Mouse (Mus musculus): ENCODE measurements at regions not wholly inside any gene's neighbourhood (a gene's known extent, or its start where the extent isn't known, plus 50 kb on each side); places are given as distances from the start of the nearest gene placed in this dataset.
A peak's percentile ranks its signal among the peaks of the same experiment; 100 is the strongest.

DNA sequence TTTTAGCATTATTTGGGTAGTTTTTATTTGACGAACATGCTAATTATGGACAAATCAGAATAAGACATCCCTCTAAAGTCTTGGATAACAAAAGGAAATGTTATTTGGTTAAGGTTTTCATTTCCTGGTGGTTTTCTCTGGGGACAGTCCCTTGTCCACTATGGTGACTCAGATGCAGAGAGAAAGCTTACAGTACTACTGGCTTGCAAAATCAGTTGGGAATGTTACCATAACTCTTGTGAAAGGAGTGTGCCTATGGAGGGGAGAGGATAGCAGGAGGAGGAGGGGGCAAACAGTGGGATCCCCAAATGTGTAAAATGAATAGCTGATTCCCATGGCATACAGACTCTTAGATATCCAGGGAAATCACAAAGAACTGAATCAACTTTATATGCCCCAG is 122.7 kb upstream of the Kbtbd8 start:
- WGBS = 90% methylated on average over 1 of the region's 1 CpGs

DNA sequence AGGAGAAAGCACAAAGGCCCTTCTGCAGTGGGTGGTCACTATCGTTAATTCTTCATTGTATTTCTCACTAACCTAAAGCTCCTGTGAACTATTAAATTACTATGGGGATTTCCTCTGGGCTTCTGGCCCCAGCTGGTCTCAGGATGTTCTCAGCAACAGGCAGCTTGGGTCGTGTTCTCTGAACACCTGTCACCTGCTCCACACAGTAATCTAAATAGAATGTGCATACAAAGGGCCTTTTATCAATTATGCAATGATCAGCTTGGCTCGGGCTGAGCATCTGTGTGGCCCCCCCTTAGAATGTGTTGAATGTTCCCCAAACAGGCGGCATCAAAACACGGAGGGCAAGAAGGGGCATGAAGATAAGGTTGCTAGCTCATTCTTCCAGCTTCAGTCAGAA is 129.6 kb upstream of the Kbtbd8 start:
- no peak overlapping the region for H3K4me2 ChIP-seq (ENCODE audit: low read length)
- TF ChIP-seq CTCF (IDR thresholded peaks at IDR 0.05; ENCODE audit: low read depth) = no peak
- ATAC-seq (replicated peaks; ENCODE audit: low FRiP score, low read depth) = no peak
- no peak overlapping the region for H3K9ac ChIP-seq (ENCODE audit: low read depth, low read length)
- WGBS = 65% methylated on average over 5 of the region's 5 CpGs
- no peaks in the 10 kb centered on the region for H3K27me3 ChIP-seq (ENCODE audit: insufficient read depth, low read length)
- no peaks in the 10 kb centered on the region for H3K4me1 ChIP-seq (replicated peaks; ENCODE audit: insufficient read depth, low read length)
- no peak overlapping the region for H3K27ac ChIP-seq
- no peaks in the 10 kb centered on the region for H3K9me3 ChIP-seq (replicated peaks; ENCODE audit: low read length)
- no peak overlapping the region for H3K4me3 ChIP-seq (replicated peaks; ENCODE audit: low read depth, low read length)
- no peaks in the 10 kb centered on the region for H3K36me3 ChIP-seq (ENCODE audit: insufficient read depth, low read length)
- no peak for DNase-seq (ENCODE audit: low spot score)

More for the DNA sequence above, 122.7 kb upstream of the Kbtbd8 start:
- no peak for TF ChIP-seq CTCF (IDR thresholded peaks at IDR 0.05; ENCODE audit: low read depth)
- Histone ChIP-seq H3K36me3 (ENCODE audit: insufficient read depth, low read length) (no peaks in the 10 kb centered on the region), H3K4me1 (replicated peaks; ENCODE audit: insufficient read depth, low read length) (no peaks in the 10 kb centered on the region), H3K4me2 (ENCODE audit: low read length) (no peak overlapping the region), H3K4me3 (replicated peaks; ENCODE audit: low read depth, low read length) (no peak overlapping the region), H3K27me3 (ENCODE audit: insufficient read depth, low read length) (no peaks in the 10 kb centered on the region), H3K27ac (no peak overlapping the region), H3K9me3 (replicated peaks; ENCODE audit: low read length) (no peaks in the 10 kb centered on the region), H3K9ac (ENCODE audit: low read depth, low read length) (no peak overlapping the region)
- DNase-seq (ENCODE audit: low spot score) = no peak
- no peak for ATAC-seq (replicated peaks; ENCODE audit: low FRiP score, low read depth)

DNA sequence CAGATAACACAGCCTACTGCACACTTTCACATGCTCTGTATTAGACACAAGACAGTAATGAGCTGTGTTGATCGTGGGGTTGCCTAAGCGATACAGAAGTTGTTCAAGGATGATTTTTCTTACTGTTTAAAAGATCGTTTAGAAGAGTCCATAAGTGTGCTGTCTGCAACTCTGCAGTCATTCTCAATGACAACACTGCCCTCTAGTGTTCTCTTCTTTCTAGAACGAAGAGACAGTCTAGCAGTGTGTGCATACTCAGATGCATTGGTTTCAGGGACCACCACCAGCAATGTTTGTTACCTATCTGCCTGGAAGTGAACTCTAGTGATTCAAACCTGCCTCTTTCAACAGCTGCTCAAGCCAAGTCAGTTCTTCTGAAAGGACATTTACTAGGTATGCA is 130.7 kb upstream of the Kbtbd8 start:
- DNase-seq (ENCODE audit: low spot score) (peak; percentile 90), ATAC-seq (replicated peaks; ENCODE audit: low FRiP score, low read depth) (0 out of 2 replicates have a peak, but pooled peaks have one; percentile 46)
- Histone ChIP-seq H3K36me3 (ENCODE audit: insufficient read depth, low read length) (no peaks in the 10 kb centered on the region), H3K4me1 (replicated peaks; ENCODE audit: insufficient read depth, low read length) (no peaks in the 10 kb centered on the region), H3K4me2 (ENCODE audit: low read length) (no peak overlapping the region), H3K4me3 (replicated peaks; ENCODE audit: low read depth, low read length) (no peak overlapping the region), H3K27me3 (ENCODE audit: insufficient read depth, low read length) (no peaks in the 10 kb centered on the region), H3K9me3 (replicated peaks; ENCODE audit: low read length) (no peaks in the 10 kb centered on the region), H3K27ac (no peak overlapping the region), H3K9ac (ENCODE audit: low read depth, low read length) (no peak overlapping the region)
- TF ChIP-seq CTCF (IDR thresholded peaks at IDR 0.05; ENCODE audit: low read depth) = peak; percentile 91
- WGBS = 16% methylated on average over 4 of the region's 4 CpGs

DNA sequence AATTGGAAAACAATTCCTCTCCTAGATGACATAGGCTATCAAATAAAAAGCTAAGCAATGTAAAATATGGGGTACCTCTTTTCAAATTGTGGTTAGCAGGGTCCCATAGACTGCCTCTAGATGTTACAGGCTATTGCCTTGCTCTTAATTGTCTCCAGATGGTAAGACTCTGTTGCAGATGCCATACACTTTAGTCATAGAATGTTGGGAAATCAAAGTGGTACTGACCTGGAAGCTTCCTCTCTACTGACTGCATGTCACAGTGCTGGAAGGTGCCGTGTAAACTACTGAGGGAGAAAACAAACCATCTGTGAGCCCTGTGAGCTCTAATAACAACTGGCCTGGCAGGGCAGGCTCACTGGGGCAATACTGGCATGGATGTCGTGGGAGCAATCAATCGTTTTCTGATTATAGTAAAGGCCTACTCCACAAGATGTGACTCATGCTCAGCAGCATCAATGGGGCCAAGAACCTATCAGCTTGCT is 132.6 kb upstream of the Kbtbd8 start:
- H3K4me3 ChIP-seq (replicated peaks; ENCODE audit: low read depth, low read length) = no peak overlapping the region
- H3K4me2 ChIP-seq (ENCODE audit: low read length) = no peak overlapping the region

DNA sequence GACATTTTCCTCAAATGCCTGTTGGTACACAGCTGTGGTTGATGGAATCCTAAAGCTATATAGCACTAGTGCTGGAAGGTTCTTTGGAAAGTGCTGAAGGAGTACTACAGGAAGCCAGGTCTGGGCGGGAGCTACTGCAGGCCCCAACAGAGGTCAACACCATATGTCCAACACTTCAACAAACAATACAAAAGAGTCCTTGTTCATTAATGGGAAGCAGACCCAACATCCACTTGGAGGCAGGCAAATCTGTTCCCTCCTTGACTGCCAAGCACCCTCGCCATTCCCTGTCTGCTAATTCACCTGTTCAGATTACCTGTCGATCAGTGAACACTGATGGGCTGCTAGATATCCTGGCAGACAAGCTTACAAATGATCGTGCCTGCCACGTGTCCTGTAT is 148.4 kb upstream of the Kbtbd8 start:
- Histone ChIP-seq H3K9ac (ENCODE audit: low read depth, low read length) (no peak overlapping the region), H3K9me3 (replicated peaks; ENCODE audit: low read length) (no peaks in the 10 kb centered on the region), H3K36me3 (ENCODE audit: insufficient read depth, low read length) (no peaks in the 10 kb centered on the region), H3K4me1 (replicated peaks; ENCODE audit: insufficient read depth, low read length) (no peaks in the 10 kb centered on the region), H3K27ac (no peak overlapping the region), H3K4me2 (ENCODE audit: low read length) (no peak overlapping the region), H3K4me3 (replicated peaks; ENCODE audit: low read depth, low read length) (no peak overlapping the region), H3K27me3 (ENCODE audit: insufficient read depth, low read length) (no peaks in the 10 kb centered on the region)
- no peak for TF ChIP-seq CTCF (IDR thresholded peaks at IDR 0.05; ENCODE audit: low read depth)
- 69% methylated on average over 5 of the region's 5 CpGs for WGBS
- DNase-seq (ENCODE audit: low spot score) = no peak
- ATAC-seq (replicated peaks; ENCODE audit: low FRiP score, low read depth) = no peak

More for the DNA sequence above, 132.6 kb upstream of the Kbtbd8 start:
- Histone ChIP-seq H3K9ac (ENCODE audit: low read depth, low read length) (no peak overlapping the region), H3K27ac (no peak overlapping the region), H3K9me3 (replicated peaks; ENCODE audit: low read length) (no peaks in the 10 kb centered on the region), H3K27me3 (ENCODE audit: insufficient read depth, low read length) (no peaks in the 10 kb centered on the region), H3K36me3 (ENCODE audit: insufficient read depth, low read length) (no peaks in the 10 kb centered on the region), H3K4me1 (replicated peaks; ENCODE audit: insufficient read depth, low read length) (no peaks in the 10 kb centered on the region)
- TF ChIP-seq CTCF (IDR thresholded peaks at IDR 0.05; ENCODE audit: low read depth) = no peak
- no peak for ATAC-seq (replicated peaks; ENCODE audit: low FRiP score, low read depth)
- 76% methylated on average over 3 of the region's 3 CpGs for WGBS
- DNase-seq (ENCODE audit: low spot score) = no peak

DNA sequence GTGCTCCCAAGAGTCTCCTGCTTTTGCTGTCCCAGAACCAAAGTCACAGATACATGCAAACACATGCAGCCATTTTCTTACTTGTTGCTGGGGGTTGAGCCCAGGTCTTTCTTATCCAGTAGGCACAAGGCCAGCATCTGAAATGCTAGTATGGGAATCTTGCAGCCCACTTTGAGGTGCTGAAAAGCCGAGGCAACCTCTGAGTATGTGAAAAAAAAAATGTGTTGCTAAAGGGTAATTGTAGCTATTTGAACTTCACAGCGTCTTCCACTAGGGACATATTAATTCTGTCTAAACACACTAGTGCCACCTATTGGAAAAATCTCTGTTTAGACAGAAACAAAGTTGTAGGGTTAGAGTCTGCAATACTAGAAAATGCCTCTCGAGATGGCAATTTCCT is 150.1 kb upstream of the Kbtbd8 start:
- no peak overlapping the region for H3K27ac ChIP-seq
- no peak overlapping the region for H3K4me2 ChIP-seq (ENCODE audit: low read length)
- no peaks in the 10 kb centered on the region for H3K9me3 ChIP-seq (replicated peaks; ENCODE audit: low read length)
- no peaks in the 10 kb centered on the region for H3K36me3 ChIP-seq (ENCODE audit: insufficient read depth, low read length)
- H3K4me3 ChIP-seq (replicated peaks; ENCODE audit: low read depth, low read length) = no peak overlapping the region
- DNase-seq (ENCODE audit: low spot score) = peak; percentile 96
- H3K27me3 ChIP-seq (ENCODE audit: insufficient read depth, low read length) = no peaks in the 10 kb centered on the region
- no peak overlapping the region for H3K9ac ChIP-seq (ENCODE audit: low read depth, low read length)
- peak; percentile 87 for TF ChIP-seq CTCF (IDR thresholded peaks at IDR 0.05; ENCODE audit: low read depth)
- H3K4me1 ChIP-seq (replicated peaks; ENCODE audit: insufficient read depth, low read length) = no peaks in the 10 kb centered on the region
- ATAC-seq (replicated peaks; ENCODE audit: low FRiP score, low read depth) = no peak
- WGBS = 5% methylated on average over 3 of the region's 3 CpGs

DNA sequence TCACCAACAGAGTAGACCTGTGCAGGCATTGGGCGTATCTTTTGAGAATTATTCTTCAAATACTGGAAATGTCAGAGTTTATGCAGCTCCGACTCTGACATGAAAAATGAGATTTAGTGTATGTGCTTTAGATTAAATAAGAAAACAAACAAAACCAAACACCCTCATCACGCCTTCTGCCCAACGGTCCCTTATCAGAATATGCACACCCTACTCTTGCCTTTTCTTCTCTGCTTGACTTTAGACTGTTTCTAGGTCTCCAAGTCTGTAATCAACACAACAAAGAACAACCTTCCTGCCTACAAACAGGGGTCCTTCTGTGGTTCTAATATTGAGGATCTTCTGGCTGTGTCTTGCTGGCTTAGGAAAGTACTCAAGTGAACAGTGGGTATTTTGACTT is 153.8 kb upstream of the Kbtbd8 start:
- DNase-seq (ENCODE audit: low spot score) (no peak), ATAC-seq (replicated peaks; ENCODE audit: low FRiP score, low read depth) (no peak)
- Histone ChIP-seq H3K4me2 (ENCODE audit: low read length) (no peak overlapping the region), H3K9me3 (replicated peaks; ENCODE audit: low read length) (no peaks in the 10 kb centered on the region), H3K4me3 (replicated peaks; ENCODE audit: low read depth, low read length) (no peak overlapping the region), H3K9ac (ENCODE audit: low read depth, low read length) (no peak overlapping the region), H3K36me3 (ENCODE audit: insufficient read depth, low read length) (no peaks in the 10 kb centered on the region), H3K4me1 (replicated peaks; ENCODE audit: insufficient read depth, low read length) (no peaks in the 10 kb centered on the region), H3K27ac (no peak overlapping the region), H3K27me3 (ENCODE audit: insufficient read depth, low read length) (no peaks in the 10 kb centered on the region)
- WGBS = 74% methylated on average over 4 of the region's 4 CpGs
- TF ChIP-seq CTCF (IDR thresholded peaks at IDR 0.05; ENCODE audit: low read depth) = no peak
